Mouse (Mus musculus) liver, embryonic 14.5 days (tissue): ENCODE measurements around the gene Rbbp9. TPM values are rescaled to one million over a fixed set of nuclear protein-coding genes. Genes with fewer than 3 reads are reported as not detected.

Experiments
- ATAC-seq: fragments of 200-750 bp; cut with Nextera tagmentation; 2 replicates; pipeline ENCODE4 v1.8.0; 2017; ENCODE audit warnings: moderate number of reproducible peaks, mild to moderate bottlenecking, moderate library complexity; ENCODE audit not compliant: insufficient read depth
- DNase-seq, 3 experiments: peaks; one replicate each; pipeline ENCODE4 v3.0.0-alpha.2; 2012 to 2013; ENCODE audit warnings: low read depth in 3 of 3, low spot score in 3 of 3
- H3K27ac ChIP-seq: fragments of 300-500 bp; sonication (generic); 2 replicates; pipeline ENCODE4 v1.5.1; 2014; ENCODE audit warnings: moderate library complexity, mild to moderate bottlenecking, control low read depth, inconsistent platforms
- H3K27me3 ChIP-seq: fragments of 300-500 bp; sonication (generic); 2 replicates; pipeline ENCODE4 v1.6.1; 2014; ENCODE audit warnings: mild to moderate bottlenecking, low read length, moderate library complexity; ENCODE audit not compliant: control insufficient read depth, insufficient read depth
- H3K36me3 ChIP-seq: fragments of 300-500 bp; sonication (generic); replicated peaks from 2 replicates; pipeline ENCODE4 v1.6.1; 2014; ENCODE audit warnings: low read depth; ENCODE audit not compliant: control insufficient read depth, insufficient read depth
- H3K4me1 ChIP-seq, 2 experiments: fragments of 200-500 bp in 1 of 2; fragments of 300-500 bp in 1 of 2; sonication (generic) in 1 of 2; replicated peaks; 2 replicates each; pipeline ENCODE4 v1.6.1; 2012 to 2014; ENCODE audit warnings: antibody characterized with exemption in 1 of 2, inconsistent platforms in 1 of 2, low read length in 1 of 2; ENCODE audit not compliant: control insufficient read depth in 2 of 2, insufficient read depth in 2 of 2
- H3K4me2 ChIP-seq: fragments of 300-500 bp; sonication (generic); 2 replicates; pipeline ENCODE4 v1.6.1; 2014; ENCODE audit warnings: low read depth, mild to moderate bottlenecking, control low read depth, moderate library complexity
- H3K4me3 ChIP-seq, 2 experiments: fragments of 200-500 bp in 1 of 2; fragments of 300-500 bp in 1 of 2; sonication (generic) in 1 of 2; 2 replicates each; pipeline ENCODE4 v1.5.1; 2012 to 2014; ENCODE audit warnings: low read depth in 2 of 2, low read length in 2 of 2, mild to moderate bottlenecking in 2 of 2, control low read depth in 1 of 2, inconsistent platforms in 1 of 2, moderate library complexity in 1 of 2; ENCODE audit not compliant: insufficient read depth in 1 of 2
- H3K9ac ChIP-seq: fragments of 300-500 bp; sonication (generic); replicated peaks from 2 replicates; pipeline ENCODE4 v1.6.1; 2014; ENCODE audit warnings: mild to moderate bottlenecking, control low read depth, moderate library complexity
- H3K9me3 ChIP-seq: fragments of 300-500 bp; sonication (generic); 2 replicates; pipeline ENCODE4 v1.6.1; 2016; ENCODE audit warnings: low read length, mixed read lengths; ENCODE audit not compliant: control insufficient read depth
- CTCF ChIP-seq: IDR thresholded peaks from 2 replicates; pipeline ENCODE4 v1.5.1; 2016; ENCODE audit warnings: antibody characterized with exemption, low read depth, control low read depth
- EP300 ChIP-seq: IDR thresholded peaks from 2 replicates; pipeline ENCODE4 v1.6.1; 2016; ENCODE audit warnings: antibody characterized with exemption, low read depth
- WGBS: fragments of 180-500 bp; shearing (Covaris S2); extraction: QIAGEN DNeasy Blood & Tissue Kit; methylation state at CpG from one replicate; pipeline ENCODE4 v1.1.7; 2014; ENCODE audit not compliant: insufficient replicate concordance; 5-methylcytosine and 5-hydroxymethylcytosine counted together
- polyA plus RNA-seq, 2 experiments: library from polyadenylated mRNA; depleted of rRNA in 1 of 2; stranded (reverse) in 1 of 2; unstranded in 1 of 2; fragments of >200 nt; fragmentation: Nextera tagmentation in 1 of 2; extraction: Ambion mirVana in 1 of 2; gene quantifications; 2 replicates each; pipeline versions ENCODE4 v1.2.1 to v1.2.3; 2012 to 2014

Gene Rbbp9
- polyA plus RNA-seq, 2 experiments = 4.6 to 8.5 TPM

DNA sequence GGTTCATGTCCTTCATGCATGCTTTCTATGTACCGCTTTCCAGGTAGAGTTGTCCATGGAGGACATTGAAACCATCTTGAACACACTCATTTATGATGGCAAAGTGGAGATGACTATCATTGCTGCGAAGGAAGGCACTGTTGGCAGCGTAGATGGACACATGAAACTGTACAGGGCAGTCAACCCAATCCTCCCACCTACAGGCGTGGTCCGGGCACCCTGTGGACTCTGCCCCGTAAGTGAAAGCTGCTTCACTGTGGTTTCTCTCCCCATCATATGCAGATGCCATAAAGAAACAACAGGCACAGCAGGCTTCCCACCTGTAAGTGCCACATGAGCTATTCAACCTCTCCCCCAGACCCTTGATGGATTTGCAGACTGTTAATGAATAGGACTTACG lies 13.5 kb downstream of the Rbbp9 start:
- Histone ChIP-seq H3K9ac (no peak overlapping the region), H3K9me3 (no peaks in the 10 kb centered on the region), H3K27ac (no peak overlapping the region), H3K27me3 (no peaks in the 10 kb centered on the region), H3K4me2 (no peak overlapping the region), H3K36me3 (peaks cover 45% of the 10 kb centered on the region), H3K4me3 (no peak overlapping the region), H3K4me1 (no peaks in the 10 kb centered on the region)
- no peak for ATAC-seq
- no peak for DNase-seq
- TF ChIP-seq CTCF (no peak), EP300 (no peak)
- WGBS = 82% methylated on average over 7 of the region's 7 CpGs

DNA sequence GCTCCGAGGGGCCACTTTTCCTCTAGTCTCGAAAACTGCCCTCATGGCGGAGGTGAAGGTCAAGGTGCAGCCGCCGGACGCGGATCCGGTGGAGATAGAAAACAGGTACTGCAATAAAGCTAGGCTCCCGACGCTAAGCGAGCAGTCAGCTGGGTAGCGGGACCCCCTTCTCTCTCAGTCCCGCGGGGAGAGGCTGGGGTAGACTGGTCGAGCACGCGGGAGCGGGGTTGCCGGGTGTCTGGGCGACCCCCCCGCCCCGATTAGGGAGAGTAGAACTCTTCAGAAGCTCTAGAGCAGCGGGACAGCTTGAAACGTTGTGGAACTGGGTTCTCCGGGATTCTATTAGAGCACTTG lies 22.9 kb downstream of the Rbbp9 start:
- TF ChIP-seq EP300 (no peak), CTCF (no peak)
- Histone ChIP-seq H3K4me3 (peak overlapping the region; percentile 76 to 89), H3K4me2 (peak overlapping the region; percentile 89), H3K27me3 (peaks cover 8% of the 10 kb centered on the region), H3K4me1 (peaks cover 5 to 9% of the 10 kb centered on the region in 2 experiments; a peak in 3 of 4 replicates), H3K9me3 (no peaks in the 10 kb centered on the region), H3K27ac (no peak overlapping the region), H3K9ac (peak overlapping the region; percentile 63), H3K36me3 (peaks cover 8% of the 10 kb centered on the region; the same call in 1 of the 2 replicates)
- peak; percentile 44 for ATAC-seq
- WGBS = under 1% methylated on average over 25 of the region's 25 CpGs
- no peak for DNase-seq

DNA sequence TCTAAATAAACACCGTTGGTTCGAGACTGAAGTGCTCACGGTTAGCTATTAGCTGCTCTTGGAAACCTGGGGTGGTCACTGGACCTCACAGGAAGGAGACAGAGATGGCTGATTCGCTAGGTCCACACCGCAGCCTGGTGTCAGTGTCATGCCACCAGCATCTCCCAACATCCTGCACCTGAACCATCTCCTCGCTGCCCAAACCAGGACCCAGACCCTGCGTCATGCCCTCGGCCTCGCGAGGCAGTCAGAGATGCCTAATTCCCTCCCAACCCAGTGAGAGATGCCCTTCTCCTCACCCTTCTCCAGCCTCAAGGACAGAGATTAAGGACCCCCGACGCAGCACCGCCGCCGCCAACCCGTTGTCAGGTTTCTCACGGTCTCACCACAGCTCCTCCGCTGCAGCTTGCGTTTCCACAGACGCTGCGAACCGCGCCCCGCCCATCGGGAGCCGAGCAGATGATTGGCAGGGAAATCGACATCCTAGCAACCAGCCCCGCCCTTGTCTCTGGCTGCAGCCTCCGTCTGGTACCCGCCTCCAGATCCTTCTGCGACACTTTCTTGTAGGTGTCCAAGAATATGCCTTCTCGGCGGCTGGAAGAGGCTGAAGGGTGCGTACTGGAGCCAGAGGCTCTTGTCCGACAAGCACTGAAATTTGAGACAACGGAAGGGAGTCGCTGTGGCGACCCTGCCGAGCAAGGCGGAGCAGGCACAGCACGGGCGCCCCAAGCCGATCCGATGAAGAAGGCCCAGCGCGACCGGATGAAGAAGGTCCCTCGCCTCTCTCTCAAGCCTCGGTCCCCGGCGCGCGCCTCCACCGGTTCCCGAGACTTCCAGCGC lies 23.5 kb downstream of the Rbbp9 start, which contains the start of the genes Dzank1 and Polr3f:
Gene Dzank1 (minus strand): TSS at position 434 of the 840 bp plus-strand sequence.
Gene Polr3f (plus strand): TSS at position 738 of the 840 bp plus-strand sequence.
- Histone ChIP-seq H3K9ac (peak within 1 kb of the TSS; percentile 63), H3K36me3 (peaks cover 5% of the 10 kb centered on the region; the same call in 1 of the 2 replicates), H3K4me3 (peak within 1 kb of the TSS; percentile 76 to 89), H3K27me3 (peaks cover 8% of the 10 kb centered on the region), H3K9me3 (no peaks in the 10 kb centered on the region), H3K4me1 (peaks cover 5 to 9% of the 10 kb centered on the region in 2 experiments; a peak in 3 of 4 replicates), H3K27ac (no peak within 1 kb of the TSS), H3K4me2 (peak within 1 kb of the TSS; percentile 89)
- TF ChIP-seq EP300 (peak; percentile 39; the same call in 1 of the 2 replicates), CTCF (no peak)
- ATAC-seq (peak; percentile 98), DNase-seq (peak; percentile 88 to 91 (median 88))
- WGBS = 1% methylated on average over 56 of the region's 56 CpGs

DNA sequence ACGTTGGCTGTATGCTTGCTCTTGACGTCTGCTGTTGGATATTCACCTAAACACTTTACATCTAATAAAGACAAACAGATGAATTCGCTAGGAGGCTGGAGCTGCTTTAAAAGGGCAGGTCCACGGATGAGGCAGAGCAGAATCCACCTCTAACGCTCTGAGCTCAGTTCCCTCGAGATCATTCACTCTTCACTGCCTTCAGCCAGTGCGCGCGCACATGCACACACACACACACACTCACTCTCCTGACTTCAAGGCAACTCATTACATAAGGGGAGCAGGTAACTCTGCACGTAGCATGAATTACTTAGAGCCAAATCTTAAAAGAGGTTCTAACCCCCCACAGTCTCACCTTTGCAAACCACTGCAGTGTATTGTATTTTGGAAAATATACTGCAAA lies 24.8 kb downstream of the Rbbp9 start:
- H3K4me2 ChIP-seq = no peak overlapping the region
- no peaks in the 10 kb centered on the region for H3K36me3 ChIP-seq
- ATAC-seq (no peak), DNase-seq (no peak)
- H3K4me1 ChIP-seq = peaks cover 5 to 9% of the 10 kb centered on the region in 2 experiments; a peak in 3 of 4 replicates
- H3K9ac ChIP-seq = no peak overlapping the region
- no peak overlapping the region for H3K27ac ChIP-seq
- no peaks in the 10 kb centered on the region for H3K9me3 ChIP-seq
- TF ChIP-seq EP300 (no peak), CTCF (no peak)
- no peak overlapping the region for H3K4me3 ChIP-seq
- peaks cover 8% of the 10 kb centered on the region for H3K27me3 ChIP-seq
- WGBS = 48% methylated on average over 10 of the region's 10 CpGs

DNA sequence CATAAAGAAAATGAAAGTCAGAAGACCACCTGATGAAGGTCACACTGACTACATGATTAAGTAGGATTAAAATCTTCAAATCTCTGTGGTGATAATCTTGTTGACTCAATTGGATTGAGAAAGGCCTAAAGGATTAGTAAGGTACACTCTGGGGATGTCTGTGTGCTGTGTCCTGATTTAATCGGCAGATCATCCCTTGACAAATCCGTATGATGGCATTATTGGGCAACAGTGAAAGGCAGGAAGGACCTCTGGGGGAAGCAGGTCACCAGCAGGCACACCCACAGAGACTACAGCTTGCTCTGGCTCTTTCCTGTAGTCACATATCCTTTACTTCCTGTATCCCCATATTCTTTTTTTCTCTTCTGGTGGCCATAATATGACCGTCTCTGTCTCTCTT lies 30.9 kb downstream of the Rbbp9 start:
- Histone ChIP-seq H3K4me2 (no peak overlapping the region), H3K36me3 (no peaks in the 10 kb centered on the region), H3K4me1 (no peaks in the 10 kb centered on the region), H3K27me3 (no peaks in the 10 kb centered on the region), H3K9ac (no peak overlapping the region), H3K9me3 (no peaks in the 10 kb centered on the region), H3K4me3 (no peak overlapping the region), H3K27ac (no peak overlapping the region)
- ATAC-seq (no peak), DNase-seq (no peak)
- no peak for TF ChIP-seq CTCF
- TF ChIP-seq EP300 = no peak
- WGBS = 47% methylated on average over 3 of the region's 3 CpGs
